Mouse (Mus musculus): ENCODE measurements at regions not wholly inside any gene's neighbourhood (a gene's known extent, or its start where the extent isn't known, plus 50 kb on each side); places are given as distances from the start of the nearest gene placed in this dataset.

DNA sequence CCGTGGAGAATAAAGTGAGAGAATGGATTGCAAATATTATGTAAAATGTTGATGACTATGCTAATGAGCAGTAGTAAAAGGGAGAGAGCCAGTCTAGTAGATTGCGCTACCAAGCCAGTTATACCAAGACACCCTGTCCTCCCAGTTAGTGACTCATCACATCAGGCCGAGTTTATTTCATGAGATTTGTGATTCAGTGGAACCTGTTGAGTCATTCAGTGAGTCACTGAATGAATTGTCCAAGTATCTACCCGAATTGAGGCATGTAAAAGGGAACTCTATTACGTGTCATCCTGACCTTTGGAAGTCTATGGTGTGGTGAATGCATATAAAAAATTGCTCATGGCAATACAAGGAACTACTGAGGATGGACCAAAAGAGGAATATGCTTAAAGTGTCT lies 504.3 kb upstream of the Fam160b2 start:
- in situ Hi-C loops (cut with MboI; ENCODE audit: low sequenced_read_pairs in 2 of 2, unreplicated experiment in 2 of 2): no loop called here
- Histone ChIP-seq H3K9ac (ENCODE audit: insufficient read depth, low read depth, low read length, poor library complexity, severe bottlenecking) (no peak overlapping the region), H3K27ac (ENCODE audit: insufficient read depth, low read depth, low read length, poor library complexity, severe bottlenecking) (no peak overlapping the region), H3K9me3 (ENCODE audit: control insufficient read depth, insufficient read depth, low read depth, low read length) (no peaks in the 10 kb centered on the region), H3K36me3 (ENCODE audit: control insufficient read depth, insufficient read depth, low read length, poor library complexity, severe bottlenecking) (no peaks in the 10 kb centered on the region), H3K4me3 (ENCODE audit: insufficient read depth in 1 of 2, low read depth in 1 of 2, low read length in 2 of 2, poor library complexity in 1 of 2, severe bottlenecking in 1 of 2) (no peak overlapping the region), H3K4me1 (ENCODE audit: control insufficient read depth in 2 of 2, insufficient read depth in 2 of 2, low read length in 2 of 2, poor library complexity in 1 of 2) (no peaks in the 10 kb centered on the region)
- DNase-seq (ENCODE audit: low read depth, low spot score): no peak
- TF ChIP-seq MAFK (IDR thresholded peaks at IDR 0.05; ENCODE audit: insufficient read depth, low read depth, low read length) (no peak), ZNF384 (IDR thresholded peaks at IDR 0.05; ENCODE audit: low read depth, low read length) (no peak), CHD2 (IDR thresholded peaks at IDR 0.05; ENCODE audit: low read depth, low read length) (no peak), HCFC1 (IDR thresholded peaks at IDR 0.05; ENCODE audit: borderline replicate concordance, insufficient read depth, low read length) (no peak), ZC3H11A (IDR thresholded peaks at IDR 0.05; ENCODE audit: borderline replicate concordance, low read depth, low read length) (no peak)

DNA sequence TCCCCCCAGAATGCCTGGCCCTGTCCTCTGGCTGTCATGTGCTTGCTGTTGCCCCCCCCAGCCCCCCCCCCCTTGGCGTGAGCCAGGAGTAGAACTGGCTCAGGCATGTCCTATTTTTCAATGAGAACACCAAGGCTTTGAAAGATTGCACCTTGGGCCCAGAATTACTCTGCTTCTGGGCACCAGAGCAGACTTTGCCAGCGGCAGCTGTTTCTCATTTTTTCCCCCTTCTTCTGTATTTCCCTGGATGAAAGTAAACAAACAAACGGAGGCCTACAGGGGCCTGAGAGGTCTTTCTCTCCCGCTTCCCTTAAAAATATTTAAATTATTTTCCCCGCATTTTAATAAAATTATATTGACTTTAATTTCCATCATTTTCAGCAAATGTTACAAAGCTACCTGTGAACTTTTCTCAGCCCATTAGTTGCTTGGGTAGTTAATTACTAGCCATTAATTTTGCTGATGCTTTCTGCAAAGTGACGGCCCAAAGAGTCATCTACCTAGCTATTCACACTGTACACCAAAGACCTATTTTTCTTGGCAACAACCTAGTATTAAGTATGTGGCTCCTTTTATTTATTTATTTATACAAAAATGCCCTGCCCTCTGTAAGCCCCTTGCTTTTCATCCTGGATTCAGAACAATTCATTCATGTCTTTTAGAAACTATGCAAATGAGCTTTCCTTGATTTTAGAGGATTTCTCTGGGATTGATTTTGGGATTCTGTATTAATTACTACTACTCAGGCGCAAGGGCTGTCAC lies 496.2 kb upstream of the Fam160b2 start:
- DNase-seq (ENCODE audit: low read depth, low spot score): no peak
- in situ Hi-C loops (cut with MboI; ENCODE audit: low sequenced_read_pairs in 2 of 2, unreplicated experiment in 2 of 2): no loop called here
- H3K36me3 ChIP-seq (ENCODE audit: control insufficient read depth, insufficient read depth, low read length, poor library complexity, severe bottlenecking): no peaks in the 10 kb centered on the region
- no peaks in the 10 kb centered on the region for H3K4me1 ChIP-seq (ENCODE audit: control insufficient read depth in 2 of 2, insufficient read depth in 2 of 2, low read length in 2 of 2, poor library complexity in 1 of 2)
- no peak overlapping the region for H3K27ac ChIP-seq (ENCODE audit: insufficient read depth, low read depth, low read length, poor library complexity, severe bottlenecking)
- no peak for TF ChIP-seq ZNF384 (IDR thresholded peaks at IDR 0.05; ENCODE audit: low read depth, low read length)
- TF ChIP-seq MAFK (IDR thresholded peaks at IDR 0.05; ENCODE audit: insufficient read depth, low read depth, low read length): no peak
- no peak for TF ChIP-seq CHD2 (IDR thresholded peaks at IDR 0.05; ENCODE audit: low read depth, low read length)
- no peak for TF ChIP-seq HCFC1 (IDR thresholded peaks at IDR 0.05; ENCODE audit: borderline replicate concordance, insufficient read depth, low read length)
- no peak for TF ChIP-seq ZC3H11A (IDR thresholded peaks at IDR 0.05; ENCODE audit: borderline replicate concordance, low read depth, low read length)
- H3K9ac ChIP-seq (ENCODE audit: insufficient read depth, low read depth, low read length, poor library complexity, severe bottlenecking): no peak overlapping the region
- H3K9me3 ChIP-seq (ENCODE audit: control insufficient read depth, insufficient read depth, low read depth, low read length): no peaks in the 10 kb centered on the region
- no peak overlapping the region for H3K4me3 ChIP-seq (ENCODE audit: insufficient read depth in 1 of 2, low read depth in 1 of 2, low read length in 2 of 2, poor library complexity in 1 of 2, severe bottlenecking in 1 of 2)

DNA sequence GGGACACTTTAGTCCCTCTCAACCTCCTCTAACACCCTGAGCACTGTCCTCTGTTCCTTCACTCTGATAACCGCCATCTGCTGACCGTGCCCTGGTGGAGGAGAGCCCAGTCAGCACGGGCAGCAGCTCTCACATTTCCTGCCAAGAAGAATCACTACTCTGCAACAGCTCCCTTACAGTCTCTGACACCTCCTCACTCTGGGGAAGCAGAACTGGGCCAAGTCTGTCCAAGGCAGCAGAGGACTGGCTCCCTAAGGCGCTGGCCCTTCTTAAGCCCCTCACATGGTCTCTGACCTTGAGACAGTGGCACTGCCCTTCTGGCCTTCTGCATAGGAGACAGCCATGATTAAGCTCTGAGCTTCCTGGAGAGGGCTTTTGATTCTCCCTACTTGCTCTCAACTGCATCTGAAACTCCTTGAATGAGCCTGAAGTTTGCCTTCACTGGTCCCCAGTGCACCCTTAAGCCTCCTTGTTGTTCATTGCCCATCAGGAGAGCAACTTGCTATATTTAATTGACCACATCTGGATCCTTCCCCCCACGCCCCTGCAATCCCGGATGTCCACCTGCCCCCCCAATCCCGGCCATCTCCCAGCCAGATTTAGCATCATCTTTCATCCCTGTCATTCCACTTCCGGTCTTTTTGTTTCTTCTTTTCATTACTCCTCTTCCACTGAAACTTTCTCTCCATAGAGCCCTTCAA lies 493.1 kb upstream of the Fam160b2 start:
- Histone ChIP-seq H3K36me3 (ENCODE audit: control insufficient read depth, insufficient read depth, low read length, poor library complexity, severe bottlenecking) (no peaks in the 10 kb centered on the region), H3K9ac (ENCODE audit: insufficient read depth, low read depth, low read length, poor library complexity, severe bottlenecking) (no peak overlapping the region), H3K4me1 (ENCODE audit: control insufficient read depth in 2 of 2, insufficient read depth in 2 of 2, low read length in 2 of 2, poor library complexity in 1 of 2) (no peaks in the 10 kb centered on the region), H3K4me3 (ENCODE audit: insufficient read depth in 1 of 2, low read depth in 1 of 2, low read length in 2 of 2, poor library complexity in 1 of 2, severe bottlenecking in 1 of 2) (no peak overlapping the region), H3K9me3 (ENCODE audit: control insufficient read depth, insufficient read depth, low read depth, low read length) (no peaks in the 10 kb centered on the region), H3K27ac (ENCODE audit: insufficient read depth, low read depth, low read length, poor library complexity, severe bottlenecking) (no peak overlapping the region)
- no peak for DNase-seq (ENCODE audit: low read depth, low spot score)
- TF ChIP-seq ZC3H11A (IDR thresholded peaks at IDR 0.05; ENCODE audit: borderline replicate concordance, low read depth, low read length): no peak
- no peak for TF ChIP-seq CHD2 (IDR thresholded peaks at IDR 0.05; ENCODE audit: low read depth, low read length)
- no peak for TF ChIP-seq MAFK (IDR thresholded peaks at IDR 0.05; ENCODE audit: insufficient read depth, low read depth, low read length)
- no peak for TF ChIP-seq ZNF384 (IDR thresholded peaks at IDR 0.05; ENCODE audit: low read depth, low read length)
- TF ChIP-seq HCFC1 (IDR thresholded peaks at IDR 0.05; ENCODE audit: borderline replicate concordance, insufficient read depth, low read length): no peak
- in situ Hi-C loops (cut with MboI; ENCODE audit: low sequenced_read_pairs in 2 of 2, unreplicated experiment in 2 of 2): no loop called here

DNA sequence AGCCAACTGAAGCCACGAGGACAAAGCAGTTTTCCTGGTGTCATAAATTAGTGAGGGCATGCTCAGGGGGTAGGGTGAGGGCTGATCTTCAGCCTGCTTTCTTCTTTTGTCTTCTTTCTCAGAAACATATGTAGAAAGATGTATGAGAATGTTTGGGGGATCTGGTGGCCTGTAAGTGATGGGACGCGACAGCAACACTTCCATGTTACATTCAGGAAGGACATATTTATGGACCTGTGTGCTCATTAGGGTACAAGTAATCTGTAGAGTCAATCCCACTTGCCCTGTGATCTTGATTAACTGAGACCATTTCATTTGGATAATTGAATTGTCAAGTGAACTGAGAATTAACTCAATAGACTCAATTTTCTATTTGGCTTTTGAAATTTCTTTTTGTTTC lies 486.1 kb upstream of the Fam160b2 start:
- in situ Hi-C loops (cut with MboI; ENCODE audit: low sequenced_read_pairs in 2 of 2, unreplicated experiment in 2 of 2): no loop called here
- no peak overlapping the region for H3K27ac ChIP-seq (ENCODE audit: insufficient read depth, low read depth, low read length, poor library complexity, severe bottlenecking)
- H3K36me3 ChIP-seq (ENCODE audit: control insufficient read depth, insufficient read depth, low read length, poor library complexity, severe bottlenecking): no peaks in the 10 kb centered on the region
- no peaks in the 10 kb centered on the region for H3K9me3 ChIP-seq (ENCODE audit: control insufficient read depth, insufficient read depth, low read depth, low read length)
- H3K4me1 ChIP-seq (ENCODE audit: control insufficient read depth in 2 of 2, insufficient read depth in 2 of 2, low read length in 2 of 2, poor library complexity in 1 of 2): no peaks in the 10 kb centered on the region
- H3K4me3 ChIP-seq (ENCODE audit: insufficient read depth in 1 of 2, low read depth in 1 of 2, low read length in 2 of 2, poor library complexity in 1 of 2, severe bottlenecking in 1 of 2): no peak overlapping the region
- no peak overlapping the region for H3K9ac ChIP-seq (ENCODE audit: insufficient read depth, low read depth, low read length, poor library complexity, severe bottlenecking)
- DNase-seq (ENCODE audit: low read depth, low spot score): no peak
- no peak for TF ChIP-seq ZC3H11A (IDR thresholded peaks at IDR 0.05; ENCODE audit: borderline replicate concordance, low read depth, low read length)
